Mouse (Mus musculus) 416B (cell line): ENCODE measurements around the gene Slc6a1.
A peak's percentile ranks its signal among the peaks of the same experiment; 100 is the strongest.

Experiments
- DNase-seq: peaks from one replicate; pipeline ENCODE4 v3.0.0; 2011; ENCODE audit warnings: low read depth

Gene Slc6a1

GRCm38 (mm10) chr6:114282469-114283277 is at the start of gene Slc6a1:
TSS of gene Slc6a1 (plus strand) at chr6:114282635.
- DNase-seq: no peak

DNA sequence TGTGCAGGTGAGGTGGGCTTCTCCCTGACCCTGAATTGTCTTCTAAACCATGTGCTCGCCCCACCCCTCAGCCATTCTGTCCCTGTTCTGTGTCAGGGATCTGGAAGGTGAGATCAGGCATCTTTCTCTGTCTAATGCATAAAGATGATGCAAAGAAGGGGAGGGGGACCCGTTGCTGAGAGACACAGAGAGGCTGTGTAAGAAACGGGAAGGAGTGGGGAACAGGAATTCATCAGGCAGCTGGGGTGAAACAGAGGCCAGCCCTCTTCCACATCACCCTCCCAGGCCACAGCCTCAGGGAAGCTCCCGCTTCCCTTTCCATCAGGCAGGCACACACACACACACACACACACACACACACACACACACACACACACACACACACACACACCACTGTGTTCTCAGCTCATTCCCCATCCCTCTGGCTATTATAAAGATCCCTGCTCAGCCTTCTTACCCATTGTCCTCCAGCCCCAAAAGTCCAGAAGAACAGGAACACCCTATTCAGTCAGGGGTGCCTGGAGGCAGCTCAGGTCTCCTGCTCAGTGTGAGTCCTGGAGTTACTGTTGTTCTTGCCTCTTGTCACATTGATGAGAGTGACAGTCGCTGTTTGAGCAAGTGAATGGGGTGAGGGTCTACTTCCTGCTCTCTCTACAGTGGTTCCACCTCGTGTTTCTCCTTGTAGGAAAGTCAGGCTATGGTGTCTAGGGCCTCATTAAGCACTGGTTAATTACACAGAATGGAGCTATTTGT is 43.4 kb upstream of the Slc6a1 start:
- DNase-seq: no peak

GRCm38 (mm10) chr6:114245665-114246064 is 36.8 kb upstream of the Slc6a1 start:
- DNase-seq: no peak

GRCm38 (mm10) chr6:114250311-114250710 is 32.1 kb upstream of the Slc6a1 start:
- peak; percentile 38 for DNase-seq

DNA sequence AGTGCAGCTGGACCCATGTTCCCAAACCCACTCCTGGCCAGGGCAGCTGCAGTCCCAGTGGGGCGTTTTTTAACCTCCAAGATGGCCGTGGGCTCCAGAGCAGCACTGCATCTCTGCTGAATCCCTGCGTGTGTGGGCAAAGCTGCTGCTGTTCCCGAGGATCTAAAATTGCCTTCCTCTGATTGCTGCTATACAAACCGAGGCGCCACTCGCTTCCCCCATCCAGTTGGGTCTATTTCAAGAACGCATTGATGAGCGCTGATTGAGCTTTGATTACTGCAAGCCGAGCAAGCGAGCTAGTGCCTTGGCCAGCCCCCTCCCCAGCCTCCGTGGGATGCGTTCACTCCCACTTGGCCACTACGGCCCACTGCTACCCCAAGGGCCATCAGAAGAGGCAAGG is 27.5 kb upstream of the Slc6a1 start:
- no peak for DNase-seq

DNA sequence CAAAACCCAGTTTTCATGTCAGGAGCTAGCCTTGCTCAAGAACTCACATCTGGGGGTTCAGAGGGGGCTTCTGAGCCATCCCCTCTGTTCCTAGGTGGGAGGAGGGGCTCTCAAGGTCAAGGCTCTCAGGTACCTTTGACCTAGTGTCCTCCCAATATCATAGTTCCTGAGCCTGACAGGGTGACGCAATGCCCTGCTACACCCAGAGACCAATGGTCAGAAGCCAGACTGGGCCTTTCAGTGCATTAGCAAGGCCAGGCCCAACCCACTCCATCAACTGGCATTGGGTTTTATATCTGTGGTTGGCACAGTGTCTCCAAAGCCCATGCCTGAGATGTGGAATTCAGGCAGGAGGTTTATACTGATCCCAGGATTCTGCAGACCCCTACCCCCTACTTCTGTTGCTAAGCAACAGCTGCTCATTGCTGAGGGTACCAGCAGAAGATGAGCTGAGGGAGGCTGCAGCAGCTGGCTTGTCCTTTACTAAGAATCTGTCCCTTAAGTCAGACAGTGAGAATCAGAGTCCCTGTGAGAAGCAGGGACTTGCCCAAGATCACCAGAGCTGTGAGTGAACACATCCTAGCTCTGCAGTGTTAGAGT is 24.6 kb upstream of the Slc6a1 start:
- no peak for DNase-seq

GRCm38 (mm10) chr6:114258661-114259193 is 23.7 kb upstream of the Slc6a1 start:
- DNase-seq: no peak

DNA sequence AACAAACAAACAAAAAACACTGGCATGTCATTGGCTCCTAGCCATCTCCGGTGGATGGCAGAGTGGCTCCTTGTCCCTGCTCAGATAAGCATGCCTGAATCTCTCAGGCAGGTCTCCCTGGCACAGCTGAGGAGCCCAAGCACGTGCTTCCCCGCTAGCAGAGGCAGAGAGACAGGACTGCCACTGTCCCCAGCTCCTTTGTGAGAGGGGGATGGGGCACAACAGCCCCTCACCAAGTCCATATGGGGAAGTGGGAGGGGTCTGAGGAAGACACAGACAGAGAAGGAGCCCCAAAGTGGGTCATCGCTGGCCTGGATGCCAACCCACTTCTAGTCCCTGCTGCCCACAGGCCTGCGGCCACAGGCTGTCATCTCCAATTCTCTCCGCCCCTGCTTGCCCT is 20.8 kb upstream of the Slc6a1 start:
- no peak for DNase-seq

DNA sequence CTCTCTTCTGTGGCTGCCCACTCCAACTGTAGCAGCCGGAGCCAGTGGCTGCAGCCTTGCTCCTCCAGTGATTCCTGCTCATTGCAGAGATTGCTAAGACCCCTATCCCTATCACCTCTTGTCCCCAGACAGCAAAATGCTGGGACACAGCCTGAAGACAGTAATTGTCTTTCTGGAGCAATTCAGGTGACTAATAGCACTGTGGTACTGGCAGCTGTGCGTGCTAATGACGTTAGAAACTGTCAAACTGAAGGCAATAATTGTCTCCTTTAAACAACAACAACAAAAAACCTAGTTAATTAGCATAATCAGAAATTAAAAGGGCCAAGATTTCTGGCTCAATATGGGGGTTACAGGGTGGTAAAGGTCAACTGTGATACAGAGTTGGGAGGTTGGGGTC is 18.4 kb upstream of the Slc6a1 start:
- DNase-seq: no peak

- no peak for DNase-seq
Observed at GRCm38 (mm10) chr6:114264426-114264825, 18.0 kb upstream of the Slc6a1 start.

DNA sequence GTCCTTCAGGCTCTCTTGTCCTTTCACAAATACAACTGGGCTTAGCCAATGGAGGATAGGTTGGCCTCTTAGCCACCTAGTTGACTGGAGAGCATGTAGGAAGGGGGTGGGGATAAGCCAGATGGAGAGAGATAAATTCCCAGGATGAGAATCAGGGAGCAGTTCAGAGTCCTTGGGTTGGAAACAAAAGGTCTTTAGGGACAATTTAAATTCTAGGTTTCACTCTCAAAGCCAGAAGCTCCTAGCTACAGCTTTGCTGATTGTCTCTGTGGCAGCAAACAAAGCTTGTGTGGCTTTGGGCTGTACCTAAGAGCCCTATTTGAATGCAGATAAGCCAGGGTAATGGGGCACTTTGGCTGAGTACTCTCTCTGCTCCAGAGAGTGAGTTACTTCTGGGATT is 16.2 kb upstream of the Slc6a1 start:
- DNase-seq: no peak

DNA sequence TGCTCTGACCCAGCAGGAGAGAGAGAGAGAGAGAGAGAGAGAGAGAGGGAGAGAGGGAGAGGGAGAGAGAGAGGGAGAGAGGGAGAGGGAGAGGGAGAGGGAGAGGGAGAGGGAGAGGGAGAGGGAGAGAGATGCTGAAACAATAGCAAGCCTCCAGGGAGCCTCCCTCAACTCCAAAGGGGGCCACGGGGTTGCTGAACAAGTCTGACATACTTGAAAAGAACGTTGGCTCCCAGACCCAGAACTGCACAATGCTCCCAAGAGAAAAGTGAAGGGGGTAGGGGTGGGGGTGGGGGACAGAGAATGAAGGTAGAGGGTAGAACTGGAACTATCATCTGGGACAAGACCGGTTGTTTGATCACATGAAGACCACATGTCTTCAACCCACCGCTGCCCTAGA is 14.5 kb upstream of the Slc6a1 start:
- DNase-seq: no peak

GRCm38 (mm10) chr6:114269589-114269988 is 12.8 kb upstream of the Slc6a1 start:
- DNase-seq: no peak

DNA sequence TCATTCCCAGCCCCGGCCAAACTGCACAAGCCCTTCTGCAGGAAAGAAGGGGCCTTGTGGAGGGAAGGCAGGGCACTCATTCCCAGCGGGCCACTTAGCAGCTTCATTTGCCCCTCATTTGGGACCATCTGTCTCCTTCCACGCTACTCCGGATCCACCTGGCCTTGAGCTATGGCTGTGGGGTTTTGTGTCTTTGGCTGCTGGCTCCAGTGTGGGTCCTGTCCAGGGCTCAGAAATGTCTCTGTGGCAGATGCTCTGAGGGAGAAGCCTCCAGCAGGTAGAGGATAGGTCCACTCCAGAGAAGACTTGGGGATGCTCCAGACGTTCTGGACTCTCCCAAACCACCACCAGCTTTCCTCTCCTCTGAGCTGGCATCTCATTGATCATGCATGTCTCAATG is 11.6 kb upstream of the Slc6a1 start:
- DNase-seq: no peak

DNA sequence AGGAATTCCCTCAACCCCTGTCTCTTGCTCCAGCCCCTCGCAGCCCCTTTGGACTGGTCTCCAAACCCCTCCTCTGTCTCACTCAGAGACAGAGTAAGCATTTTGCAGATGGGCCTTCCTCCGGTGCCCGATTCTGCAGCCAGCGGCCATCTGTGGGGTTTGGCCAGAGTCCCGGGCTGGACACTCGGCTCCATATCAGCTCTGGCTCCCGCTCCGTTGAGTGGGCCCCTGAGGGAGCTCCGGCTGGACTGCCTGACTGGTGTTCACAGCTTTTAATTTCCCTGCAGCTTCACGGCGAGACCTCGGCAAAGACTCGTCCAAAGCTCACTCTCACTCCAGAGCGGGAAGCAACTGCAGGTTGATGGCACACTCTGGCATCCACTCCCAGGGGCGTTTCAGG is 10.2 kb upstream of the Slc6a1 start:
- no peak for DNase-seq

GRCm38 (mm10) chr6:114273997-114274728 is 8.3 kb upstream of the Slc6a1 start:
- DNase-seq: no peak

- DNase-seq: no peak
Observed at GRCm38 (mm10) chr6:114275800-114276199, 6.6 kb upstream of the Slc6a1 start.

- no peak for DNase-seq
Observed at GRCm38 (mm10) chr6:114283278-114283770, 889 bp downstream of the Slc6a1 start.

GRCm38 (mm10) chr6:114283927-114284703 is 1.7 kb downstream of the Slc6a1 start:
- no peak for DNase-seq

- no peak for DNase-seq
Observed at GRCm38 (mm10) chr6:114285424-114285823, 3.0 kb downstream of the Slc6a1 start.

DNA sequence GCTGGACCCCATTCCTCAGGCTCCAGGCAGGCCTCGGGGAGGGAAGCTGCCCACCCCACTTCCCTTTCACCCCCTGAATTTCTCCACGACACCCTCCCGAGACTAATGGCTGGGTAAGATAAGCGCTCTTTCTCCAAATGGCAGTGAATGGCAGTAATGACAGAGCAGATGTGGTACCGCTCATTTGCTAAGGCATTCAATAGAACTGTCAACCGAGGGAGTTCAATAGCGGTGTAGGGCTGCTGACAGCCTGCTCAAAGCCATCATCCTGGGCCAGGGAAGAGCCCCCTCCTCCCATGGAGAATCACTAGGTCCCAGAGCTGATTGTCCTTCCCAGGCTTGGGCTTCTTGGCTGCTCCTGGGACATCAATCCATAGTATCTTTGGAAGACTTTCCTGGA is 6.7 kb downstream of the Slc6a1 start:
- DNase-seq: no peak
